In genomic region chr16:3351508-3352046, GRCm38 (mm10) we compare ENCODE assay signal across 8 mouse cellular contexts.
DNase-seq lines count a peak whose midpoint lies in the region; ATAC-seq lines count a peak whose summit lies in the region.
"Not testable (repeated sequence)": the region's sequence is repeated elsewhere in the genome, so short reads cannot be mapped to it uniquely, and the experiment has no call there.

No protein-coding gene starts in this region.

- WGBS in hindbrain, embryonic 14.5 days, result 86% methylated on average over 3 of the region's 3 CpGs
- 64% methylated on average over 3 of the region's 3 CpGs for WGBS in lung, embryonic 15.5 days
- 84% methylated on average over 3 of the region's 3 CpGs for WGBS in neural tube, embryonic 11.5 days

- not testable (repeated sequence) for H3K9me3 ChIP-seq in ES-E14 (ENCODE audit: control insufficient read depth, insufficient read depth, low read depth, low read length); hindbrain, embryonic 14.5 days (ENCODE audit: control insufficient read depth, low read length); lung, embryonic 15.5 days; neural tube, embryonic 11.5 days (ENCODE audit: control insufficient read depth, low read length)

- in situ Hi-C loops in ES-E14 (cut with MboI; ENCODE audit: low sequenced_read_pairs in 2 of 2, unreplicated experiment in 2 of 2), result not testable (repeated sequence)

- DNase-seq in ES-E14 (ENCODE audit: low read depth, low spot score), result peak; percentile 3
- peak; percentile 20 to 45 for DNase-seq in cerebellum, postnatal 25 days
- DNase-seq in frontal cortex, postnatal 25 days (ENCODE audit: low spot score in 2 of 2), result peak; percentile 9 to 23
- DNase-seq in hindbrain, embryonic 14.5 days (ENCODE audit: low spot score); neural tube, embryonic 11.5 days (ENCODE audit: low spot score): not testable (repeated sequence)
- peak; percentile 52 to 67 for DNase-seq in kidney, postnatal 4 days
- peak; percentile 7 for DNase-seq in thymus, postnatal 14 days

- H3K27me3 ChIP-seq in hindbrain, embryonic 14.5 days (ENCODE audit: control insufficient read depth, insufficient read depth, low read length); lung, embryonic 15.5 days; neural tube, embryonic 11.5 days (ENCODE audit: control insufficient read depth, insufficient read depth, low read length): not testable (repeated sequence)

- not testable (repeated sequence) for H3K4me1 ChIP-seq in ES-E14 (ENCODE audit: control insufficient read depth in 2 of 2, insufficient read depth in 2 of 2, low read length in 2 of 2, poor library complexity in 1 of 2); hindbrain, embryonic 14.5 days (replicated peaks; ENCODE audit: control insufficient read depth, insufficient read depth, low read length); lung, embryonic 15.5 days; neural tube, embryonic 11.5 days (ENCODE audit: control insufficient read depth, insufficient read depth, low read length)

- not testable (repeated sequence) for H3K4me2 ChIP-seq in hindbrain, embryonic 14.5 days (replicated peaks); lung, embryonic 15.5 days; neural tube, embryonic 11.5 days (ENCODE audit: low read depth)

- not testable (repeated sequence) for H3K4me3 ChIP-seq in ES-E14 (ENCODE audit: insufficient read depth in 1 of 2, low read depth in 1 of 2, low read length in 2 of 2, poor library complexity in 1 of 2, severe bottlenecking in 1 of 2); hindbrain, embryonic 14.5 days (replicated peaks; ENCODE audit: low read length); lung, embryonic 15.5 days; neural tube, embryonic 11.5 days (ENCODE audit: low read depth, low read length)

- ATAC-seq in hindbrain, embryonic 14.5 days (ENCODE audit: low FRiP score), result peak; percentile 86
- peak; percentile 90 for ATAC-seq in lung, embryonic 15.5 days (ENCODE audit: borderline replicate concordance, extremely low read depth, low FRiP score, low TSS enrichment)
- peak; percentile 76 for ATAC-seq in neural tube, embryonic 11.5 days (ENCODE audit: insufficient read depth, low FRiP score, low TSS enrichment)

- not testable (repeated sequence) for H3K27ac ChIP-seq in ES-E14 (ENCODE audit: insufficient read depth, low read depth, low read length, poor library complexity, severe bottlenecking); hindbrain, embryonic 14.5 days; lung, embryonic 15.5 days; neural tube, embryonic 11.5 days (ENCODE audit: low read depth, low read length)

- H3K36me3 ChIP-seq in ES-E14 (ENCODE audit: control insufficient read depth, insufficient read depth, low read length, poor library complexity, severe bottlenecking); hindbrain, embryonic 14.5 days (replicated peaks; ENCODE audit: control insufficient read depth, insufficient read depth); lung, embryonic 15.5 days; neural tube, embryonic 11.5 days (ENCODE audit: control insufficient read depth, insufficient read depth, low read length): not testable (repeated sequence)

- not testable (repeated sequence) for H3K9ac ChIP-seq in ES-E14 (ENCODE audit: insufficient read depth, low read depth, low read length, poor library complexity, severe bottlenecking); hindbrain, embryonic 14.5 days; lung, embryonic 15.5 days; neural tube, embryonic 11.5 days (ENCODE audit: low read length)
